Mouse (Mus musculus): ENCODE results near the gene Six3. TPM values are rescaled to one million over a fixed set of nuclear protein-coding genes. Genes with fewer than 3 reads are reported as not detected.

Six3 gene
- total and polyA plus RNA-seq, 3 experiments: not detected

GRCm38 (mm10) chr17:85628811-85629210, 15.4 kb downstream of the Six3 start:
- H3K27me3 ChIP-seq (ENCODE audit: control insufficient read depth in 1 of 2, insufficient read depth in 2 of 2, low read length in 2 of 2): peaks cover 0 to 2% of the 10 kb centered on the region in 2 experiments; a peak in 1 of 4 replicates
- H3K4me3 ChIP-seq (ENCODE audit: control insufficient read depth in 1 of 2, insufficient read depth in 1 of 2, low read depth in 2 of 2, low read length in 2 of 2): no peak overlapping the region
- no peaks in the 10 kb centered on the region for H3K4me1 ChIP-seq (ENCODE audit: control insufficient read depth in 1 of 2, insufficient read depth in 2 of 2, low read length in 2 of 2)
- no peaks in the 10 kb centered on the region for H3K36me3 ChIP-seq (ENCODE audit: control insufficient read depth in 1 of 2, insufficient read depth in 2 of 2, low read length in 2 of 2)
- no peak for TF ChIP-seq ETS1 (IDR thresholded peaks at IDR 0.05; ENCODE audit: low read depth, low read length)
- no peak for TF ChIP-seq RCOR1 (IDR thresholded peaks at IDR 0.05; ENCODE audit: low read depth, low read length)
- no peaks in the 10 kb centered on the region for H3K9me3 ChIP-seq (replicated peaks; ENCODE audit: insufficient read depth, low read length)
- no peak for DNase-seq (ENCODE audit: low read depth, low spot score)
- H3K79me2 ChIP-seq (ENCODE audit: control insufficient read depth, insufficient read depth, low read length, poor library complexity): no peaks in the 10 kb centered on the region
- H3K27ac ChIP-seq (ENCODE audit: control insufficient read depth, low read depth, low read length): no peak overlapping the region
- no peak overlapping the region for H3K9ac ChIP-seq (ENCODE audit: control insufficient read depth, low read depth, low read length, poor library complexity, severe bottlenecking)

- Histone ChIP-seq H3K27me3 (ENCODE audit: control insufficient read depth in 1 of 2, insufficient read depth in 2 of 2, low read length in 2 of 2) (peaks cover 0 to 2% of the 10 kb centered on the region in 2 experiments; a peak in 1 of 4 replicates), H3K4me1 (ENCODE audit: control insufficient read depth in 1 of 2, insufficient read depth in 2 of 2, low read length in 2 of 2) (no peaks in the 10 kb centered on the region), H3K9ac (ENCODE audit: control insufficient read depth, low read depth, low read length, poor library complexity, severe bottlenecking) (no peak overlapping the region), H3K36me3 (ENCODE audit: control insufficient read depth in 1 of 2, insufficient read depth in 2 of 2, low read length in 2 of 2) (no peaks in the 10 kb centered on the region), H3K9me3 (replicated peaks; ENCODE audit: insufficient read depth, low read length) (no peaks in the 10 kb centered on the region), H3K79me2 (ENCODE audit: control insufficient read depth, insufficient read depth, low read length, poor library complexity) (no peaks in the 10 kb centered on the region), H3K4me3 (ENCODE audit: control insufficient read depth in 1 of 2, insufficient read depth in 1 of 2, low read depth in 2 of 2, low read length in 2 of 2) (no peak overlapping the region), H3K27ac (ENCODE audit: control insufficient read depth, low read depth, low read length) (no peak overlapping the region)
- TF ChIP-seq KAT2A (conservative IDR thresholded peaks at IDR 0.05; ENCODE audit: low read depth, low read length) (no peak), TCF12 (IDR thresholded peaks at IDR 0.05; ENCODE audit: low read depth, low read length) (no peak), MAZ (IDR thresholded peaks at IDR 0.05; ENCODE audit: low read depth, low read length) (no peak), JUND (IDR thresholded peaks at IDR 0.05; ENCODE audit: low read depth, low read length) (no peak), UBTF (IDR thresholded peaks at IDR 0.05; ENCODE audit: borderline replicate concordance, insufficient read depth, low read depth, low read length) (no peak), ETS1 (IDR thresholded peaks at IDR 0.05; ENCODE audit: low read depth, low read length) (no peak), USF1 (IDR thresholded peaks at IDR 0.05; ENCODE audit: low read depth, low read length) (no peak), POLR2AphosphoS5 (IDR thresholded peaks at IDR 0.05; ENCODE audit: borderline replicate concordance, low read depth, low read length) (no peak), MEF2A (IDR thresholded peaks at IDR 0.05; ENCODE audit: extremely low read depth, insufficient replicate concordance, low read depth, low read length, poor library complexity, severe bottlenecking) (no peak), NELFE (IDR thresholded peaks at IDR 0.05; ENCODE audit: low read depth, low read length) (no peak), TBP (IDR thresholded peaks at IDR 0.05; ENCODE audit: low read depth, low read length) (no peak), RAD21 (IDR thresholded peaks at IDR 0.05; ENCODE audit: low read depth, low read length) (no peak), TAL1 (IDR thresholded peaks at IDR 0.05; ENCODE audit: low read length) (no peak), CHD1 (IDR thresholded peaks at IDR 0.05; ENCODE audit: low read depth, low read length) (no peak), GATA1 (IDR thresholded peaks at IDR 0.05; ENCODE audit: low read depth, low read length) (no peak), RCOR1 (IDR thresholded peaks at IDR 0.05; ENCODE audit: low read depth, low read length) (no peak)
- no peak for DNase-seq (ENCODE audit: low read depth, low spot score)
Observed at GRCm38 (mm10) chr17:85629396-85629795, 16.0 kb downstream of the Six3 start.

Measured in MEL (cell line).